Mouse (Mus musculus): ENCODE data around the gene Fam131b. TPM values are rescaled to one million over a fixed set of nuclear protein-coding genes. Genes with fewer than 3 reads are reported as not detected.

Gene Fam131b
- polyA plus RNA-seq, 1 experiment from 2014 or later = 4.7 TPM

DNA sequence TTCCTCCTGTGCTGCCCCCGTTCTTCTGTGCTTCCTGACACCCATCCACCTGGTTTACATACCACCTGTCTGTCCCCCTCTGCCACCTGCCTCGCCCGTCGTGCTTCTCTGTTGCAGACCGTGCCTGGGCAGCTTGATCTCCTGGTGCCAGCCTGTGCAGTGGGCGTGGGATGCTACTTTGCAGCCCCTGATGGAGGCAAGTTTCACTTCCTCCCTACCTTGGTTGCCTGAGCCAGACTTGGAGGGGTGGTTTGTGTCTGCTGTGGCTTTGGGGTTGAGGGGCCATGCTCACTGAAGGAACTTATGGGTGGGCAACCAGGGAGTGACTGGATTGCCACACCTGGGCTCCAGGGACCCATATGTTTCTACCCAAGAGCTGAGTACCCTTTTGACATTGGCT, 31.1 kb downstream of the Fam131b start:
- Histone ChIP-seq H3K4me1 (ENCODE audit: control insufficient read depth, insufficient read depth, low read length) (no peaks in the 10 kb centered on the region), H3K9ac (ENCODE audit: low read length) (no peak overlapping the region), H3K9me3 (replicated peaks; ENCODE audit: control insufficient read depth, low read length) (no peaks in the 10 kb centered on the region), H3K4me2 (ENCODE audit: low read length) (no peak overlapping the region), H3K36me3 (ENCODE audit: control insufficient read depth, insufficient read depth, low read length) (peaks cover 63% of the 10 kb centered on the region), H3K4me3 (ENCODE audit: low read depth, low read length) (no peak overlapping the region), H3K27ac (ENCODE audit: low read depth, low read length) (no peak overlapping the region), H3K27me3 (replicated peaks; ENCODE audit: control insufficient read depth, insufficient read depth, low read length) (no peaks in the 10 kb centered on the region)
- no peak for ATAC-seq
- DNase-seq (ENCODE audit: low spot score) = no peak
- WGBS = 94% methylated on average over 6 of the region's 6 CpGs

DNA sequence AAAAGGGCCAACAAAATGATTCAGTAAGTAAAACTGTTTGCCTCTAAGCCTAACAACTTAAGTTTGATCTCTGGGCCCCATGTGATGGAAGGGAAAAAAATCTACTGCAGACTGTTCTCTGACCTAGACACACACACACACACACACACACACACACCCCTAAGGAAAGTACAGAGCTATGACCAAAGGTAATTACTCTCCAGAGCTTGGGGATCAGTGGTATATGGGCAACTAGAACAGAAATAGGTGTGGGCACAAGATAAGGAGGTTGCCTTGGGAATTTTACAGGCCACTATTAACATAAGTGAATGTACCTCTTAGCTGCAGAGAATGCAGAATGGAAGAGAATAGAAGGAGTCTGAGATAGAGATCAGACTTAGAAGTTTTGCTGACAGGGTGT, 36.9 kb downstream of the Fam131b start:
- peaks cover 57% of the 10 kb centered on the region for H3K36me3 ChIP-seq (ENCODE audit: control insufficient read depth, insufficient read depth, low read length)
- no peak overlapping the region for H3K4me2 ChIP-seq (ENCODE audit: low read length)
- H3K27me3 ChIP-seq (replicated peaks; ENCODE audit: control insufficient read depth, insufficient read depth, low read length) = no peaks in the 10 kb centered on the region
- no peaks in the 10 kb centered on the region for H3K4me1 ChIP-seq (ENCODE audit: control insufficient read depth, insufficient read depth, low read length)
- ATAC-seq (no peak), DNase-seq (ENCODE audit: low spot score) (no peak)
- no peak overlapping the region for H3K27ac ChIP-seq (ENCODE audit: low read depth, low read length)
- H3K9me3 ChIP-seq (replicated peaks; ENCODE audit: control insufficient read depth, low read length) = no peaks in the 10 kb centered on the region
- H3K4me3 ChIP-seq (ENCODE audit: low read depth, low read length) = no peak overlapping the region
- no peak overlapping the region for H3K9ac ChIP-seq (ENCODE audit: low read length)

DNA sequence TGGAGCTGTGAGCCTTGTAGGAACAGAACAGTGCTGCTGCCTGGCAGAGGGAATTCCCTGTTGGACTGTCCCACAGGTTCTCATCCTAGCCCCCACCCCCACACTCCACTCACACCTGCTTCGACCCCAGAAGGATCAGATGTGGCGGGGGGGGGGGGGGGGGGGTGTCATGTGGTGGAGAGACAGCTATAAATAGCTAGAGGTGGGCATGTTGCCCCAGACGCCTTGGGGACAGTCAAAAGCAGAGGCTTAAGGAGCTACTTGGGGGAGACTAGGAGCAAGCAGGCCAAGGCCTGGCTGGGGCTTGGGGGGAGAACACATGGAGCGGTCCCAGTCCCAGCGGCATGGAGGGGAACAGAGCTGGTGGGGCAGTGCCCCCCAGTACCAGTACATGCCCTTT, 38.0 kb downstream of the Fam131b start, which contains the start of gene Clcn1:
Gene Clcn1, plus strand, starts transcription at position 238 of the 400 bp plus-strand sequence.
- 74% methylated on average over 4 of the region's 5 CpGs for WGBS
- H3K27me3 ChIP-seq (replicated peaks; ENCODE audit: control insufficient read depth, insufficient read depth, low read length) = no peaks in the 10 kb centered on the region

GRCm38 (mm10) chr6:42282865-42283528, 41.4 kb downstream of the Fam131b start:
- H3K9me3 ChIP-seq (replicated peaks; ENCODE audit: control insufficient read depth, low read length) = no peaks in the 10 kb centered on the region
- H3K4me1 ChIP-seq (ENCODE audit: control insufficient read depth, insufficient read depth, low read length) = no peaks in the 10 kb centered on the region
- H3K27ac ChIP-seq (ENCODE audit: low read depth, low read length) = no peak overlapping the region
- H3K4me3 ChIP-seq (ENCODE audit: low read depth, low read length) = no peak overlapping the region
- ATAC-seq (no peak), DNase-seq (ENCODE audit: low spot score) (no peak)
- H3K27me3 ChIP-seq (replicated peaks; ENCODE audit: control insufficient read depth, insufficient read depth, low read length) = no peaks in the 10 kb centered on the region
- no peak overlapping the region for H3K4me2 ChIP-seq (ENCODE audit: low read length)
- no peak overlapping the region for H3K9ac ChIP-seq (ENCODE audit: low read length)
- peaks cover 79% of the 10 kb centered on the region for H3K36me3 ChIP-seq (ENCODE audit: control insufficient read depth, insufficient read depth, low read length)
- WGBS = 80% methylated on average over 5 of the region's 5 CpGs

More for the DNA sequence above, 38.0 kb downstream of the Fam131b start, which contains the start of gene Clcn1:
- no peaks in the 10 kb centered on the region for H3K9me3 ChIP-seq (replicated peaks; ENCODE audit: control insufficient read depth, low read length)
- H3K27ac ChIP-seq (ENCODE audit: low read depth, low read length) = no peak within 1 kb of the TSS
- no peak for ATAC-seq
- H3K4me3 ChIP-seq (ENCODE audit: low read depth, low read length) = no peak within 1 kb of the TSS
- no peaks in the 10 kb centered on the region for H3K4me1 ChIP-seq (ENCODE audit: control insufficient read depth, insufficient read depth, low read length)
- no peak for DNase-seq (ENCODE audit: low spot score)
- no peak within 1 kb of the TSS for H3K4me2 ChIP-seq (ENCODE audit: low read length)
- no peak within 1 kb of the TSS for H3K9ac ChIP-seq (ENCODE audit: low read length)
- H3K36me3 ChIP-seq (ENCODE audit: control insufficient read depth, insufficient read depth, low read length) = peaks cover 57% of the 10 kb centered on the region

GRCm38 (mm10) chr6:42276151-42276550, 48.3 kb downstream of the Fam131b start:
- WGBS = 29% methylated on average over 2 of the region's 2 CpGs
- H3K27ac ChIP-seq (ENCODE audit: low read depth, low read length) = no peak overlapping the region

GRCm38 (mm10) chr6:42270817-42271216, 53.6 kb downstream of the Fam131b start:
- ATAC-seq (no peak), DNase-seq (ENCODE audit: low spot score) (no peak)
- no peaks in the 10 kb centered on the region for H3K27me3 ChIP-seq (replicated peaks; ENCODE audit: control insufficient read depth, insufficient read depth, low read length)
- no peak overlapping the region for H3K4me3 ChIP-seq (ENCODE audit: low read depth, low read length)
- no peak overlapping the region for H3K27ac ChIP-seq (ENCODE audit: low read depth, low read length)
- no peak overlapping the region for H3K4me2 ChIP-seq (ENCODE audit: low read length)
- H3K4me1 ChIP-seq (ENCODE audit: control insufficient read depth, insufficient read depth, low read length) = peaks cover 5% of the 10 kb centered on the region; the same call in 1 of the 2 replicates
- H3K9me3 ChIP-seq (replicated peaks; ENCODE audit: control insufficient read depth, low read length) = no peaks in the 10 kb centered on the region
- no peak overlapping the region for H3K9ac ChIP-seq (ENCODE audit: low read length)
- peaks cover 79% of the 10 kb centered on the region for H3K36me3 ChIP-seq (ENCODE audit: control insufficient read depth, insufficient read depth, low read length)

More at GRCm38 (mm10) chr6:42276151-42276550, 48.3 kb downstream of the Fam131b start:
- ATAC-seq (no peak), DNase-seq (ENCODE audit: low spot score) (peak; percentile 45)
- no peaks in the 10 kb centered on the region for H3K9me3 ChIP-seq (replicated peaks; ENCODE audit: control insufficient read depth, low read length)
- H3K4me2 ChIP-seq (ENCODE audit: low read length) = no peak overlapping the region
- H3K27me3 ChIP-seq (replicated peaks; ENCODE audit: control insufficient read depth, insufficient read depth, low read length) = no peaks in the 10 kb centered on the region
- H3K4me3 ChIP-seq (ENCODE audit: low read depth, low read length) = no peak overlapping the region
- H3K36me3 ChIP-seq (ENCODE audit: control insufficient read depth, insufficient read depth, low read length) = peaks cover 91% of the 10 kb centered on the region
- no peak overlapping the region for H3K9ac ChIP-seq (ENCODE audit: low read length)
- no peaks in the 10 kb centered on the region for H3K4me1 ChIP-seq (ENCODE audit: control insufficient read depth, insufficient read depth, low read length)

DNA sequence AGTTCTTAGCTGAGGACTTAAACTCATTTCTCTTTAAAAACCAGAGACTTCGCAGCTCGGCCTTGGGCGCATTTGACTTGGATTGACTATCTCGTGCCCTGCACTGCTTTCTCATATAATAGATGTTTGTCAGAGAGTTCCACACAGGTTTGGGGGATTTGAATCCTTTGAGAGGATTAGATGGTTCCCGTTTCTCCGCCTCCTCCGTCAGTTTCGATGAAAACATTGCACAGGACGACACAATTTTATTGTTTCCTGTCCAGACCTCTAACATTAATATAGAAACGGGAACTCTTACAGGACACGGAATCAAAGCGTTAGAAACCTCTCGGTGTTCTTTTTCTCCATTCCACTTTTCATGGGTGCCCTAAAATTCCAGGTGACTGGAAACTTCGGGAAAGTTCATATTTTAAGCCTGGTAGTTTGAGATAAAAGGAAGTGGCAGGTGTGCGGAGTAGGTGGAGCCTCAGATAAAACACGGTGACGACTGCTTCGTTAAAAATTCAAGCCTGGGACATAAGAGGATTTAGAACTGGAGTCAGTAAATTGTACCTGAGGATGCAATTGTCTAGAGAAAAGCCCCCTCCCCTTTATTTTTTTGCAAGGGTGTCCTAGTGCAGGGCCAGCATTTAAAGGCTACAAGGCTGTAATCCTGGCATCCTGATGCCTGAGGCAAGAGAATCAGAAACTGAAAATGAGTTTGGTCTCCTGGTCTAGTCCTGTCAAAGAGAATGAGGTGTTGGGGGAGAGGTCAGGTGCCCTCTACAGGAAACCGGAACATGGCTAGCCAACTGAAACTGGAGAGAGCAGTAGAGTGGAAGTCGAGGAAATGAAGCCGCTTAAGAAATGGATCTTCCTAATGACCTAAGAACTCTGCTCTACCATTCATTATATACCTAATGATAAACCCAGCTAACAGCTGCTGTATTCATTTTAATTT, 58.8 kb downstream of the Fam131b start:
- peak overlapping the region; percentile 90 for H3K27ac ChIP-seq (ENCODE audit: low read depth, low read length)
- peak overlapping the region; percentile 71 for H3K4me2 ChIP-seq (ENCODE audit: low read length)
- no peaks in the 10 kb centered on the region for H3K27me3 ChIP-seq (replicated peaks; ENCODE audit: control insufficient read depth, insufficient read depth, low read length)
- ATAC-seq = no peak
- no peaks in the 10 kb centered on the region for H3K9me3 ChIP-seq (replicated peaks; ENCODE audit: control insufficient read depth, low read length)
- DNase-seq (ENCODE audit: low spot score) = peak; percentile 22
- H3K36me3 ChIP-seq (ENCODE audit: control insufficient read depth, insufficient read depth, low read length) = peaks cover 34% of the 10 kb centered on the region
- H3K4me3 ChIP-seq (ENCODE audit: low read depth, low read length) = peak overlapping the region; percentile 83
- peaks cover 5% of the 10 kb centered on the region; the same call in 1 of the 2 replicates for H3K4me1 ChIP-seq (ENCODE audit: control insufficient read depth, insufficient read depth, low read length)
- peak overlapping the region; percentile 97 for H3K9ac ChIP-seq (ENCODE audit: low read length)
- under 1% methylated on average over 21 of the region's 21 CpGs for WGBS
